Mouse (Mus musculus) embryonic facial prominence, embryonic 15.5 days (tissue): ENCODE results near the gene Caprin1. TPM values are rescaled to one million over a fixed set of nuclear protein-coding genes. Genes with fewer than 3 reads are reported as not detected.

Experiments
- ATAC-seq: fragments of 200-750 bp; cut with Nextera tagmentation; 2 replicates; pipeline ENCODE4 v1.8.0; 2017; ENCODE audit warnings: low read depth, moderate TSS enrichment; ENCODE audit not compliant: insufficient number of reproducible peaks, low FRiP score, low TSS enrichment
- H3K27ac ChIP-seq: fragments of 300-500 bp; sonication (generic); replicated peaks from 2 replicates; pipeline ENCODE4 v1.5.1; 2015; ENCODE audit warnings: mild to moderate bottlenecking, inconsistent platforms
- H3K27me3 ChIP-seq: fragments of 300-500 bp; sonication (generic); 2 replicates; pipeline ENCODE4 v1.6.1; 2015; ENCODE audit warnings: inconsistent platforms
- H3K36me3 ChIP-seq: fragments of 300-500 bp; sonication (generic); 2 replicates; pipeline ENCODE4 v1.6.1; 2015; ENCODE audit warnings: mild to moderate bottlenecking, inconsistent platforms
- H3K4me1 ChIP-seq: fragments of 300-500 bp; sonication (generic); 2 replicates; pipeline ENCODE4 v1.6.1; 2015; ENCODE audit warnings: inconsistent platforms
- H3K4me2 ChIP-seq: fragments of 300-500 bp; sonication (generic); replicated peaks from 2 replicates; pipeline ENCODE4 v1.6.1; 2015; ENCODE audit warnings: mild to moderate bottlenecking, inconsistent platforms
- H3K4me3 ChIP-seq: fragments of 300-500 bp; sonication (generic); replicated peaks from 2 replicates; pipeline ENCODE4 v1.5.1; 2015; ENCODE audit warnings: mild to moderate bottlenecking, inconsistent platforms
- H3K9ac ChIP-seq: fragments of 300-500 bp; sonication (generic); 2 replicates; pipeline ENCODE4 v1.6.1; 2015; ENCODE audit warnings: inconsistent platforms
- H3K9me3 ChIP-seq: fragments of 300-500 bp; sonication (generic); replicated peaks from 2 replicates; pipeline ENCODE4 v1.6.1; 2016; ENCODE audit warnings: inconsistent platforms
- WGBS: fragments of 180-500 bp; shearing (Covaris S2); methylation state at CpG from one replicate; pipeline ENCODE4 v1.1.7; 2015; 5-methylcytosine and 5-hydroxymethylcytosine counted together
- polyA plus RNA-seq: library from polyadenylated mRNA; unstranded; fragments of >200 nt; fragmentation: Nextera tagmentation; extraction: Ambion mirVana; gene quantifications from 2 replicates; pipeline ENCODE4 v1.2.1, GENCODE M21; 2015

The Caprin1 gene
- polyA plus RNA-seq, 1 experiment from 2014 or later: 248 TPM

- 89% methylated on average over 6 of the region's 6 CpGs for WGBS
- no peak overlapping the region for H3K4me2 ChIP-seq
Observed at GRCm38 (mm10) chr2:103751771-103752170, 45.7 kb downstream of the Caprin1 start.

GRCm38 (mm10) chr2:103749091-103749490, 48.4 kb downstream of the Caprin1 start:
- Histone ChIP-seq H3K4me2 (no peak overlapping the region), H3K36me3 (peaks cover 66% of the 10 kb centered on the region), H3K4me1 (no peaks in the 10 kb centered on the region), H3K9me3 (no peaks in the 10 kb centered on the region), H3K27ac (no peak overlapping the region), H3K27me3 (no peaks in the 10 kb centered on the region), H3K9ac (no peak overlapping the region), H3K4me3 (no peak overlapping the region)
- 86% methylated on average over 3 of the region's 3 CpGs for WGBS
- ATAC-seq: no peak

More at GRCm38 (mm10) chr2:103751771-103752170, 45.7 kb downstream of the Caprin1 start:
- Histone ChIP-seq H3K27ac (no peak overlapping the region), H3K9ac (no peak overlapping the region), H3K27me3 (no peaks in the 10 kb centered on the region), H3K36me3 (peaks cover 87% of the 10 kb centered on the region), H3K4me1 (no peaks in the 10 kb centered on the region), H3K4me3 (no peak overlapping the region), H3K9me3 (no peaks in the 10 kb centered on the region)
- no peak for ATAC-seq

GRCm38 (mm10) chr2:103747891-103748290, 49.6 kb downstream of the Caprin1 start:
- Histone ChIP-seq H3K27ac (no peak overlapping the region), H3K27me3 (no peaks in the 10 kb centered on the region), H3K4me3 (no peak overlapping the region), H3K9ac (no peak overlapping the region), H3K36me3 (peaks cover 62% of the 10 kb centered on the region), H3K4me2 (no peak overlapping the region), H3K9me3 (no peaks in the 10 kb centered on the region), H3K4me1 (no peaks in the 10 kb centered on the region)
- ATAC-seq: no peak
- WGBS: 90% methylated on average over 9 of the region's 9 CpGs

- Histone ChIP-seq H3K27me3 (no peaks in the 10 kb centered on the region), H3K4me3 (no peak overlapping the region), H3K9me3 (no peaks in the 10 kb centered on the region), H3K4me1 (no peaks in the 10 kb centered on the region), H3K27ac (no peak overlapping the region), H3K9ac (no peak overlapping the region), H3K4me2 (no peak overlapping the region), H3K36me3 (peaks cover 56% of the 10 kb centered on the region)
- WGBS: 85% methylated on average over 2 of the region's 2 CpGs
- ATAC-seq: no peak
Observed at GRCm38 (mm10) chr2:103746761-103747160, 50.7 kb downstream of the Caprin1 start.

GRCm38 (mm10) chr2:103746096-103746495, 51.4 kb downstream of the Caprin1 start:
- no peaks in the 10 kb centered on the region for H3K4me1 ChIP-seq
- WGBS: 82% methylated on average over 2 of the region's 2 CpGs
- no peak overlapping the region for H3K27ac ChIP-seq
- H3K36me3 ChIP-seq: peaks cover 49% of the 10 kb centered on the region
- ATAC-seq: no peak
- no peak overlapping the region for H3K9ac ChIP-seq
- no peak overlapping the region for H3K4me2 ChIP-seq
- H3K9me3 ChIP-seq: no peaks in the 10 kb centered on the region
- H3K27me3 ChIP-seq: no peaks in the 10 kb centered on the region
- H3K4me3 ChIP-seq: no peak overlapping the region

GRCm38 (mm10) chr2:103745481-103745880, 52.0 kb downstream of the Caprin1 start:
- peaks cover 44% of the 10 kb centered on the region for H3K36me3 ChIP-seq
- WGBS: 82% methylated on average over 5 of the region's 5 CpGs

GRCm38 (mm10) chr2:103743988-103744387, 53.5 kb downstream of the Caprin1 start:
- H3K4me3 ChIP-seq: no peak overlapping the region
- 79% methylated on average over 7 of the region's 7 CpGs for WGBS
- no peak overlapping the region for H3K4me2 ChIP-seq
- H3K9ac ChIP-seq: no peak overlapping the region
- no peaks in the 10 kb centered on the region for H3K27me3 ChIP-seq
- H3K27ac ChIP-seq: no peak overlapping the region
- no peaks in the 10 kb centered on the region for H3K4me1 ChIP-seq
- peaks cover 42% of the 10 kb centered on the region for H3K36me3 ChIP-seq
- no peak for ATAC-seq
- no peaks in the 10 kb centered on the region for H3K9me3 ChIP-seq

More at GRCm38 (mm10) chr2:103745481-103745880, 52.0 kb downstream of the Caprin1 start:
- Histone ChIP-seq H3K4me2 (no peak overlapping the region), H3K9me3 (no peaks in the 10 kb centered on the region), H3K9ac (no peak overlapping the region), H3K4me1 (no peaks in the 10 kb centered on the region), H3K27ac (no peak overlapping the region), H3K27me3 (no peaks in the 10 kb centered on the region), H3K4me3 (no peak overlapping the region)
- ATAC-seq: no peak

- ATAC-seq: no peak
- no peak overlapping the region for H3K9ac ChIP-seq
- no peak overlapping the region for H3K4me2 ChIP-seq
- H3K27me3 ChIP-seq: no peaks in the 10 kb centered on the region
- H3K9me3 ChIP-seq: no peaks in the 10 kb centered on the region
- no peaks in the 10 kb centered on the region for H3K4me1 ChIP-seq
- no peak overlapping the region for H3K4me3 ChIP-seq
- 90% methylated on average over 2 of the region's 2 CpGs for WGBS
- H3K27ac ChIP-seq: no peak overlapping the region
- H3K36me3 ChIP-seq: peaks cover 42% of the 10 kb centered on the region
Observed at GRCm38 (mm10) chr2:103743536-103743935, 53.9 kb downstream of the Caprin1 start.

GRCm38 (mm10) chr2:103742821-103743220, 54.6 kb downstream of the Caprin1 start:
- WGBS: 95% methylated on average over 6 of the region's 6 CpGs
- Histone ChIP-seq H3K27me3 (no peaks in the 10 kb centered on the region), H3K36me3 (peaks cover 37% of the 10 kb centered on the region), H3K4me1 (no peaks in the 10 kb centered on the region), H3K9ac (no peak overlapping the region), H3K9me3 (no peaks in the 10 kb centered on the region), H3K27ac (no peak overlapping the region), H3K4me3 (no peak overlapping the region), H3K4me2 (no peak overlapping the region)
- no peak for ATAC-seq

- Histone ChIP-seq H3K9me3 (no peaks in the 10 kb centered on the region), H3K4me3 (no peak overlapping the region), H3K4me1 (no peaks in the 10 kb centered on the region), H3K27me3 (no peaks in the 10 kb centered on the region), H3K27ac (no peak overlapping the region), H3K9ac (no peak overlapping the region), H3K36me3 (peaks cover 80% of the 10 kb centered on the region), H3K4me2 (no peak overlapping the region)
- no peak for ATAC-seq
- WGBS: 82% methylated on average over 6 of the region's 6 CpGs
Observed at GRCm38 (mm10) chr2:103731423-103731822, 66.0 kb downstream of the Caprin1 start.

- H3K4me2 ChIP-seq: no peak overlapping the region
- H3K4me1 ChIP-seq: no peaks in the 10 kb centered on the region
- no peak for ATAC-seq
- peaks cover 80% of the 10 kb centered on the region for H3K36me3 ChIP-seq
- no peaks in the 10 kb centered on the region for H3K9me3 ChIP-seq
- WGBS: 65% methylated on average over 8 of the region's 8 CpGs
- H3K4me3 ChIP-seq: no peak overlapping the region
- no peaks in the 10 kb centered on the region for H3K27me3 ChIP-seq
- no peak overlapping the region for H3K27ac ChIP-seq
- no peak overlapping the region for H3K9ac ChIP-seq
Observed at GRCm38 (mm10) chr2:103730999-103731398, 66.5 kb downstream of the Caprin1 start.

- Histone ChIP-seq H3K27me3 (no peaks in the 10 kb centered on the region), H3K4me1 (no peaks in the 10 kb centered on the region), H3K4me2 (no peak overlapping the region), H3K9ac (no peak overlapping the region), H3K4me3 (no peak overlapping the region), H3K27ac (no peak overlapping the region), H3K9me3 (no peaks in the 10 kb centered on the region), H3K36me3 (peaks cover 82% of the 10 kb centered on the region)
- ATAC-seq: no peak
- WGBS: 85% methylated on average over 12 of the region's 12 CpGs
Observed at GRCm38 (mm10) chr2:103728027-103728540, 69.4 kb downstream of the Caprin1 start.
